ENCODE assay signal across 23 mouse cellular contexts in genomic region chr1:70354014-70354413, GRCm38 (mm10).
"Had no signal": no experiment of that assay in that cellular context is flagged by ENCODE, and none has a peak within 500 bp of the region (broad histone marks: within the 10 kb centered on the region; RNA-seq: fewer than 3 reads in every experiment).

No protein-coding gene starts in this region.

- DNase-seq: forebrain, postnatal 0 days; gastrocnemius, postnatal 14 days; gastrocnemius, postnatal 36 days; heart, adult 11 months; heart, adult 2 months; heart, postnatal 14 days; heart, postnatal 36 days; liver; liver, embryonic 13.5 days; liver, postnatal 0 days had no signal

- H3K36me3 ChIP-seq: heart, embryonic 13.5 days; heart, embryonic 15.5 days; hindbrain, embryonic 13.5 days; hindbrain, embryonic 15.5 days; limb, embryonic 10.5 days; limb, embryonic 12.5 days; liver, embryonic 13.5 days; liver, embryonic 15.5 days had no signal

- H3K4me2 ChIP-seq: heart, embryonic 11.5 days; heart, embryonic 13.5 days; heart, embryonic 15.5 days; hindbrain, embryonic 13.5 days; hindbrain, embryonic 15.5 days; limb, embryonic 12.5 days; liver, embryonic 11.5 days; liver, embryonic 13.5 days; liver, embryonic 15.5 days had no signal

- H3K9ac ChIP-seq: forebrain, postnatal 0 days; heart, embryonic 13.5 days; heart, embryonic 15.5 days; hindbrain, embryonic 13.5 days; hindbrain, embryonic 15.5 days; limb, embryonic 12.5 days; liver, embryonic 13.5 days; liver, embryonic 15.5 days; liver, postnatal 0 days had no signal

- H3K9me3 ChIP-seq: heart, embryonic 13.5 days; heart, embryonic 15.5 days; hindbrain, embryonic 13.5 days; hindbrain, embryonic 15.5 days; limb, embryonic 10.5 days; limb, embryonic 12.5 days; liver, embryonic 13.5 days; liver, embryonic 15.5 days had no signal

- H3K4me1 ChIP-seq: heart, embryonic 13.5 days; heart, embryonic 15.5 days; hindbrain, embryonic 15.5 days; limb, embryonic 10.5 days; limb, embryonic 12.5 days; liver, embryonic 13.5 days; liver, embryonic 15.5 days had no signal

- H3K27ac ChIP-seq: heart, adult 2 months; heart, embryonic 13.5 days; heart, embryonic 15.5 days; hindbrain, embryonic 13.5 days; hindbrain, embryonic 15.5 days; hindbrain, postnatal 0 days; layer of hippocampus, adult 2 months; left cerebral cortex, adult 2 months; limb, embryonic 10.5 days; limb, embryonic 12.5 days; liver, embryonic 13.5 days; liver, embryonic 15.5 days had no signal

- H3K27me3 ChIP-seq: heart, embryonic 13.5 days; heart, embryonic 15.5 days; hindbrain, embryonic 13.5 days; hindbrain, embryonic 15.5 days; limb, embryonic 12.5 days; liver, embryonic 13.5 days; liver, embryonic 15.5 days had no signal

- ATAC-seq: forebrain, postnatal 0 days; hindbrain, postnatal 0 days; intestine, embryonic 16.5 days; liver, postnatal 0 days had no signal

- H3K4me3 ChIP-seq: heart, adult 2 months; heart, embryonic 13.5 days; heart, embryonic 15.5 days; hindbrain, embryonic 13.5 days; hindbrain, embryonic 15.5 days; layer of hippocampus, adult 2 months; left cerebral cortex, adult 2 months; limb, embryonic 10.5 days; limb, embryonic 12.5 days; liver, embryonic 13.5 days; liver, embryonic 15.5 days had no signal
